Mouse (Mus musculus) spleen, adult 2 months (tissue): ENCODE data around the gene Snx9.

ENCODE experiments used
- CTCF ChIP-seq: fragments of 200-500 bp; IDR thresholded peaks from 2 replicates; pipeline ENCODE4 v1.5.1; 2011; ENCODE audit warnings: mild to moderate bottlenecking, inconsistent platforms; ENCODE audit not compliant: insufficient read depth, insufficient read length, insufficient replicate concordance; ENCODE audit errors: extremely low read depth
- POLR2A ChIP-seq: fragments of 200-500 bp; IDR thresholded peaks from 2 replicates; pipeline ENCODE4 v1.6.1; 2011; ENCODE audit warnings: low read depth, low read length, inconsistent platforms

- no peak for TF ChIP-seq POLR2A
- no peak for TF ChIP-seq CTCF
Measured at GRCm38 (mm10) chr17:5862869-5863268, 21.7 kb downstream of the Snx9 start.
